Mouse (Mus musculus): ENCODE measurements around the gene Kat8. TPM values are rescaled to one million over a fixed set of nuclear protein-coding genes. Genes with fewer than 3 reads are reported as not detected.

The Kat8 gene
- polyA plus RNA-seq (2015; fragmentation: Nextera tagmentation; extraction: Ambion mirVana) = 37.8 and 38.7 TPM in 2 replicates

- Histone ChIP-seq H3K27ac (peak within 1 kb of the TSS; percentile 94), H3K27me3 (no peaks in the 10 kb centered on the region), H3K4me1 (peaks cover 7% of the 10 kb centered on the region), H3K9ac (peak within 1 kb of the TSS; percentile 87), H3K9me3 (no peaks in the 10 kb centered on the region), H3K4me3 (peak within 1 kb of the TSS; percentile 94), H3K4me2 (peak within 1 kb of the TSS; percentile 62), H3K36me3 (peaks cover 49% of the 10 kb centered on the region)
- WGBS = 1% methylated on average over 40 of the region's 40 CpGs
- ATAC-seq (ENCODE audit: insufficient number of reproducible peaks, low FRiP score, low TSS enrichment, low read depth) = peak; percentile 90
These were observed at the start of gene Kat8 for GRCm38 (mm10) chr7:127912190-127912871. Kat8 (plus strand) TSS chr7:127912516.

- Histone ChIP-seq H3K9ac (no peak overlapping the region), H3K4me1 (peaks cover 6% of the 10 kb centered on the region; the same call in 1 of the 2 replicates), H3K27me3 (no peaks in the 10 kb centered on the region), H3K9me3 (no peaks in the 10 kb centered on the region), H3K27ac (no peak overlapping the region), H3K36me3 (peaks cover 51% of the 10 kb centered on the region), H3K4me3 (no peak overlapping the region), H3K4me2 (no peak overlapping the region)
- 92% methylated on average over 12 of the region's 12 CpGs for WGBS
- no peak for ATAC-seq (ENCODE audit: insufficient number of reproducible peaks, low FRiP score, low TSS enrichment, low read depth)
These were observed 45.9 kb upstream of the Kat8 start for GRCm38 (mm10) chr7:127866434-127866833.

- Histone ChIP-seq H3K36me3 (peaks cover 49% of the 10 kb centered on the region), H3K9ac (no peak overlapping the region)
These were observed 44.7 kb upstream of the Kat8 start for GRCm38 (mm10) chr7:127867641-127868040.

GRCm38 (mm10) chr7:127869149-127869810 lies 43.0 kb upstream of the Kat8 start:
- no peak overlapping the region for H3K27ac ChIP-seq
- H3K4me1 ChIP-seq = peaks cover 10% of the 10 kb centered on the region
- peak; percentile 16; the same call in 1 of the 2 replicates for ATAC-seq (ENCODE audit: insufficient number of reproducible peaks, low FRiP score, low TSS enrichment, low read depth)
- no peaks in the 10 kb centered on the region for H3K27me3 ChIP-seq
- no peak overlapping the region for H3K4me2 ChIP-seq
- no peak overlapping the region for H3K4me3 ChIP-seq
- H3K9ac ChIP-seq = no peak overlapping the region
- peaks cover 46% of the 10 kb centered on the region for H3K36me3 ChIP-seq
- no peaks in the 10 kb centered on the region for H3K9me3 ChIP-seq
- WGBS = 64% methylated on average over 3 of the region's 3 CpGs

More at GRCm38 (mm10) chr7:127867641-127868040, 44.7 kb upstream of the Kat8 start:
- ATAC-seq (ENCODE audit: insufficient number of reproducible peaks, low FRiP score, low TSS enrichment, low read depth) = no peak
- Histone ChIP-seq H3K27me3 (no peaks in the 10 kb centered on the region), H3K4me2 (no peak overlapping the region), H3K27ac (no peak overlapping the region), H3K4me3 (no peak overlapping the region), H3K4me1 (peaks cover 6% of the 10 kb centered on the region; the same call in 1 of the 2 replicates), H3K9me3 (no peaks in the 10 kb centered on the region)
- 97% methylated on average over 18 of the region's 18 CpGs for WGBS

GRCm38 (mm10) chr7:127870136-127870821 lies 42.0 kb upstream of the Kat8 start:
- WGBS = 78% methylated on average over 5 of the region's 5 CpGs
- no peak for ATAC-seq (ENCODE audit: insufficient number of reproducible peaks, low FRiP score, low TSS enrichment, low read depth)
- Histone ChIP-seq H3K4me1 (peaks cover 16% of the 10 kb centered on the region), H3K4me3 (no peak overlapping the region), H3K27me3 (no peaks in the 10 kb centered on the region), H3K36me3 (peaks cover 37% of the 10 kb centered on the region), H3K4me2 (no peak overlapping the region), H3K9ac (no peak overlapping the region), H3K9me3 (no peaks in the 10 kb centered on the region), H3K27ac (no peak overlapping the region)

DNA sequence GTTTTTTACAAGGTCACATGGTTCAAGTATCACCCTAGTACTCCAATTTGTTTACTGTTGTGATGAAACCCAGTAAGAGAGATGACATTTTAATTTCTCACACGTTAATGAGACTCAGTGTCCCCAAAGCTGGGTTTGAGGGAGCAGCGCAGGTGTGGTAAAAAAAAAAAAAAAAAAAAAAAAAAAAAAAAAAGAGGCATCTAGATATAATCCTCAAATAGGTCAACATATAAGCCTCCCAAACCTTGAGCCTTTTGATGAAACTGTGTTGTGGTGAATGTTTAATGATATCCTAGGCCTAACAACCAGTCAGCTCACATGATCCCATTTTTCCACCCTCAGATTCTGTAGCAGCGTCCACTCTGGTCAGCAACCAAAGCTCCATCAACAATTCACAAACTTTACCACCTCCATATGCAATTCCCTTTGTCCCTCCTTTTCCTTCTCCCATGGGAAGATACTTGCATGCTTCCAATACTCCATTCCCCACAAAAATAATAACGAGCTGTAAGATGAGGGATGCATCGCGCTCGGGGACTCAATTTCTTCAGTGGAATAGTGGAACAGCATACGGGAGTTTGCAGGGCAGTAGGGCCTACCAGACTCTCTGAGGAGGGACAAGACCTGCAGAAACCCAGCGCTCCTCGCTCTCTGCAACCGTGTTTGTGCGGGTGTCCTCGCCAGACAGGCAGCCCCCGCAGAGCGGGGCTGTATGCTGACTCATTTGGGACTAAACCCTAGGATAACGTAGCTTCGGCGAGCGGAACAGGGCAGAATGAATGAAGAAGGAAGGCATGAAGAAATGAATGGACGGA lies 37.3 kb upstream of the Kat8 start:
- peak overlapping the region; percentile 96 for H3K9ac ChIP-seq
- H3K4me3 ChIP-seq = peak overlapping the region; percentile 97
- H3K27me3 ChIP-seq = no peaks in the 10 kb centered on the region
- no peaks in the 10 kb centered on the region for H3K9me3 ChIP-seq
- peak overlapping the region; percentile 76 for H3K4me2 ChIP-seq
- peaks cover 22% of the 10 kb centered on the region for H3K36me3 ChIP-seq
- peak overlapping the region; percentile 99 for H3K27ac ChIP-seq
- no peak for ATAC-seq (ENCODE audit: insufficient number of reproducible peaks, low FRiP score, low TSS enrichment, low read depth)
- 3% methylated on average over 20 of the region's 20 CpGs for WGBS
- peaks cover 19% of the 10 kb centered on the region for H3K4me1 ChIP-seq

DNA sequence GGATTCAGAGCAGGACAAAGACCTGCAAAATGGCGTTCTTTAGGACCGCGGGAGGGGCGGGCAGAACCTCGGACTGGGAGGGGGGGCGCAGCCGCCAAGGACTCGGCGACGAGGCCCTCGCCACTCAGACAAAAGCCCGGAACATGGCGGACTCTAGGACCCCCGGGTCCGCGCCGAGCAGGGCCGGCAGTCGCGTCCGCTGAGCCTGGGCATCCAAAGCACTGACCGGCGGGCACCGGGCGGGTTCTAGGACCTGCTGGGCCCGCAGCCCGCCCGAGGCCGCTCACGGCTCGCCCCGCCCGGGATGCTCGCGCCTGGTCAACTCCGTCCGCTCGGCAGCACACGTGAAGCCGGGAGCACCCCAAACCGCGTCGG lies 36.7 kb upstream of the Kat8 start:
- under 1% methylated on average over 42 of the region's 43 CpGs for WGBS
- ATAC-seq (ENCODE audit: insufficient number of reproducible peaks, low FRiP score, low TSS enrichment, low read depth) = peak; percentile 94
- Histone ChIP-seq H3K9me3 (no peaks in the 10 kb centered on the region), H3K27ac (peak overlapping the region; percentile 99), H3K36me3 (peaks cover 28% of the 10 kb centered on the region), H3K27me3 (no peaks in the 10 kb centered on the region), H3K4me3 (peak overlapping the region; percentile 97), H3K4me2 (peak overlapping the region; percentile 76), H3K4me1 (peaks cover 19% of the 10 kb centered on the region), H3K9ac (peak overlapping the region; percentile 96)

GRCm38 (mm10) chr7:127876041-127876466 lies 36.3 kb upstream of the Kat8 start, which contains the start of gene Zfp646:
Zfp646 (plus strand) TSS chr7:127876221.
- Histone ChIP-seq H3K4me2 (peak within 1 kb of the TSS; percentile 76), H3K27me3 (no peaks in the 10 kb centered on the region), H3K4me3 (peak within 1 kb of the TSS; percentile 97), H3K27ac (peak within 1 kb of the TSS; percentile 99), H3K9me3 (no peaks in the 10 kb centered on the region), H3K36me3 (peaks cover 32% of the 10 kb centered on the region), H3K9ac (peak within 1 kb of the TSS; percentile 96), H3K4me1 (peaks cover 19% of the 10 kb centered on the region)
- under 1% methylated on average over 41 of the region's 41 CpGs for WGBS
- ATAC-seq (ENCODE audit: insufficient number of reproducible peaks, low FRiP score, low TSS enrichment, low read depth) = peak; percentile 91

DNA sequence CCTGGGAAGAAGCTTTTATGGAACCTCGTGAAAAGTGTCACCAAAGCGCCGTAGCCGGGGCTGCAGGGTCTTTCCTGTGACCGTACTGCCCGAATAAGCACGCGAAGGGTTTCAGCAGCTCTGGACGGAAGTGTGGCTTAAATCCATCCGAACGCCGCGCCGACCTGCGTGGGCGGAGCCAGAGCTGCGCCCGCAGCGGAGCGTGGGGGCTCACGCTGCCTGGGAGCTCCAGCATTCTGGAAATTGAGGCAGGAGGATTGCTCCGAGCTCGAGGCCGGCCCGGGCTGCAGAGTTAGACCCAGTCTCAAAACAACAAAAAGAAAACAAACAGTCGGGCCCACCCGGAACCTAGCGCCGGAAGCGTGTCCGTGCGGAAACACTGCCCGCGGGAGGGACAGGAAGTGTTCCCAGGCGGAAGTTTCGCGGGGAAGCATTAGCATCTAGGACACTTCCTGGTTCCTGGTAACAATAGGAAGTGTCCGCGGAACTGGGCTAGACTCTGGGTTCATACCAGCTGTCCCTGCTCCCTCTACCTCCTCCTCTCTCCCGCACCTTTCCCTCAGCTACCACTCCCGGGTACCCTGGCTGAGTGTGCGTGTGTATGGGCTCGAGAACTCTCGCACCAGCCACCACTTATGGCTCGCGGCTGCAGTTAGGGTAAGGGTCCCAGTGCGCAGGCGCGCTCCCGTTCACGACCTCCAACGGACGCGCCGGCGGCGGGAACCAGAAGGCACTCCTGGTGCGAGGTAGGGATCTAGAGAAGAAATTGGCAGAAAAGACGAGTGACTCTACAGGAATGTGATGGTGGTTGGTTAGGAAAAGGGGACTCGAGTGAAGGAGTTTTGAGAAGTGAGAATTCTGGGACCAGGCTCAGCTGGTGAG lies 35.6 kb upstream of the Kat8 start, which contains the start of gene Zfp668:
Gene Zfp668, minus strand, starts transcription at position 362 of the 882 bp plus-strand sequence.
- peak; percentile 69 for ATAC-seq (ENCODE audit: insufficient number of reproducible peaks, low FRiP score, low TSS enrichment, low read depth)
- peak within 1 kb of the TSS; percentile 97 for H3K4me3 ChIP-seq
- H3K9me3 ChIP-seq = no peaks in the 10 kb centered on the region
- H3K27me3 ChIP-seq = no peaks in the 10 kb centered on the region
- peaks cover 19% of the 10 kb centered on the region for H3K4me1 ChIP-seq
- peaks cover 35% of the 10 kb centered on the region for H3K36me3 ChIP-seq
- H3K4me2 ChIP-seq = peak within 1 kb of the TSS; percentile 76
- H3K27ac ChIP-seq = peak within 1 kb of the TSS; percentile 99
- WGBS = under 1% methylated on average over 60 of the region's 60 CpGs
- peak within 1 kb of the TSS; percentile 96 for H3K9ac ChIP-seq

DNA sequence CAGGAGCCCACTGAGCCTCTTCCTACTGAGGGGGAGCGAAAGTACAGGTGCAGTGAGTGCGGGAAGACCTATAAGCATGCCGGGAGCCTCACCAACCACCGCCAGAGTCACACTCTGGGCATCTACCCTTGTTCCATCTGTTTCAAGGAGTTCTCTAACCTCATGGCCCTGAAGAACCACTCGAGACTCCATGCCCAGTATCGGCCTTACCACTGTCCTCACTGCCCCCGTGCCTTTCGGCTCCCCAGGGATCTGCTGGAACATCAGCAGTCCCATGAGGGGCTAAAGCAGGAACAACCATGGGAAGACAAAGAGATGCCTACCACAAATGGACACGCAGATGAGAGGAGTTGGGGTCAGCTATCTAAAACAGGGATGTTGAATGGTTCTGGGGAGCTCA lies 33.0 kb upstream of the Kat8 start:
- ATAC-seq (ENCODE audit: insufficient number of reproducible peaks, low FRiP score, low TSS enrichment, low read depth) = no peak
- Histone ChIP-seq H3K4me3 (no peak overlapping the region), H3K9ac (no peak overlapping the region), H3K4me2 (no peak overlapping the region), H3K4me1 (peaks cover 29% of the 10 kb centered on the region), H3K27ac (no peak overlapping the region), H3K9me3 (no peaks in the 10 kb centered on the region), H3K27me3 (no peaks in the 10 kb centered on the region), H3K36me3 (peaks cover 61% of the 10 kb centered on the region)
- 94% methylated on average over 9 of the region's 9 CpGs for WGBS

Data from limb, embryonic 15.5 days (tissue).